Comparison of ENCODE assay signal across 18 mouse cellular contexts in genomic region chr6:31948063-31948481, GRCm38 (mm10).
DNase-seq lines count a peak whose midpoint lies in the region; TF ChIP-seq lines count a peak whose summit lies in the region.
"Had no signal": no experiment of that assay in that cellular context is flagged by ENCODE, and none has a peak within 500 bp of the region (broad histone marks: within the 10 kb centered on the region; RNA-seq: fewer than 3 reads in every experiment).

No protein-coding gene starts in this region.

- no peaks in the 10 kb centered on the region for H3K36me3 ChIP-seq in limb, embryonic 10.5 days
- H3K36me3 ChIP-seq: heart, embryonic 12.5 days had no signal

- H3K9me3 ChIP-seq in limb, embryonic 10.5 days (replicated peaks), result no peaks in the 10 kb centered on the region
- H3K9me3 ChIP-seq: heart, embryonic 12.5 days had no signal

- peak; percentile 48 to 50 for DNase-seq in cerebellum, postnatal 10 days
- DNase-seq in cerebellum, adult 8-10 months, result no peak
- peak; percentile 26 for DNase-seq in left cerebral cortex, postnatal 4 days
- no peak for DNase-seq in left cerebral cortex, postnatal 25 days (ENCODE audit: low spot score in 2 of 2)
- DNase-seq in brain, embryonic 14.5 days (ENCODE audit: low read depth), result peak; percentile 96
- DNase-seq in layer of hippocampus, postnatal 14 days (ENCODE audit: low spot score in 2 of 2), result peak; percentile 41 to 66
- no peak for DNase-seq in left cerebral cortex, adult 8-10 months (ENCODE audit: low spot score in 2 of 2)
- DNase-seq in limb, embryonic 10.5 days (ENCODE audit: low spot score), result no peak
- DNase-seq: cerebellum, adult 9-11 months; embryo, embryonic 11 days; heart, postnatal 36 days; kidney, postnatal 14 days; lung, adult 2 months; lung, postnatal 4 days; retina, postnatal 1 day; thymus, postnatal 14 days had no signal

- H3K27me3 ChIP-seq in limb, embryonic 10.5 days (ENCODE audit: low read depth, poor library complexity, severe bottlenecking), result no peaks in the 10 kb centered on the region
- H3K27me3 ChIP-seq: heart, embryonic 12.5 days had no signal

- WGBS in limb, embryonic 10.5 days, result 28% methylated on average over 4 of the region's 4 CpGs

- intact Hi-C loops in left cerebral cortex, postnatal 4 days (cut with DNase I), result no loop called here
- intact Hi-C loops in left cerebral cortex, postnatal 25 days (cut with DNase I), result no loop called here

- no peak overlapping the region for H3K27ac ChIP-seq in limb, embryonic 10.5 days
- H3K27ac ChIP-seq: left cerebral cortex, adult 2 months had no signal

- TF ChIP-seq CTCF in brain, embryonic 14.5 days (IDR thresholded peaks at IDR 0.05; ENCODE audit: borderline replicate concordance, extremely low read depth, insufficient read depth, insufficient read length), result no peak

- H3K4me3 ChIP-seq in limb, embryonic 10.5 days, result no peak overlapping the region
- H3K4me3 ChIP-seq: heart, embryonic 12.5 days; left cerebral cortex, adult 2 months had no signal

- TF ChIP-seq POLR2A in brain, embryonic 14.5 days (IDR thresholded peaks at IDR 0.05; ENCODE audit: borderline replicate concordance, extremely low read depth, insufficient read depth, insufficient read length, poor library complexity, severe bottlenecking), result no peak

- no peaks in the 10 kb centered on the region for H3K4me1 ChIP-seq in limb, embryonic 10.5 days
- H3K4me1 ChIP-seq: heart, embryonic 12.5 days had no signal

Comparison
In these comparisons a context has a peak if more than half of its experiments do, and no peak if none do; other contexts are left out.
1. DNase-seq: peak in cerebellum, postnatal 10 days (2 of 2), left cerebral cortex, postnatal 4 days (single experiment), brain, embryonic 14.5 days (single experiment) and layer of hippocampus, postnatal 14 days (2 of 2); none in cerebellum, adult 8-10 months (single experiment), left cerebral cortex, postnatal 25 days (0 of 2), left cerebral cortex, adult 8-10 months (0 of 2) and limb, embryonic 10.5 days (single experiment).